Mouse (Mus musculus): ENCODE data around the gene Opn3.

The Opn3 gene

DNA sequence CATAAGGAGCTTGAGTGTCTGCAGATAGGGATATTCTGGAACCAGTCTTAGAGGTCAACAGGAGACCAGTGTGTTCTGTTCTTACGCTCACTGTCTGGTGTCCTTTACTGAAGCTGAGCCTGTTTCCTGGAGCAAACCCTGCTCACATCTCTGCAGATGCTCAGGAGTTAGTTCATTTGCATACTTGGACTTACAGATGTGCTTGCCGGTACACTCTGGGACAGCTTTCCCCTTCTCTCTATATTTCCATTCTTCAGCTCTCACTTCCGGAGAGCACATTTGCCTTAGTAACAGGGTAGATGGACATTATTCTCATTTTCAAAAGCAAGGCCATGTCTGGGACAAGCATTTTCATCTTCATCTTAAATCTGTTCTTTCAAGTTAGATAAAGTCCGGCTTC, 44.0 kb downstream of the Opn3 start:
- no peak for DNase-seq (ENCODE audit: low read depth, low spot score)

DNA sequence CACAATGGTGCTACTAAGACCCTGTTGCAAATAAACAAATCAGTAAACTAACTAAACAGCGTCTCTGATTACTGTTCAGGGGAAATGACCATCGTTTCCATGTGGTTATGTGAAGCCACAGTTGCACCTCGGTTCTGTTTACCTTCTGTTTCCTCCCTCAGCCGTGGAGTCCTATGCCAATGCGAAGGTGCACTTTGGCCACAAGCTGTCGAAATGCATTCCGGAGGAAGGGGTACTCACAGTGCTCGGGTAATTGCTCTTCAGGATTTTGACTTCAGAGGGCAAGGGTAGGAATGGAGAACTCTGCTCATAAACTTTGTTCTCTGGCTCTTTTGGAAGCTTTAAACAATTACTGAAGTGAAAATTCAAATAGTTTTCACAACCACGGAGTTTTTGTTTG, 45.6 kb downstream of the Opn3 start:
- DNase-seq (ENCODE audit: low read depth, low spot score): no peak

DNA sequence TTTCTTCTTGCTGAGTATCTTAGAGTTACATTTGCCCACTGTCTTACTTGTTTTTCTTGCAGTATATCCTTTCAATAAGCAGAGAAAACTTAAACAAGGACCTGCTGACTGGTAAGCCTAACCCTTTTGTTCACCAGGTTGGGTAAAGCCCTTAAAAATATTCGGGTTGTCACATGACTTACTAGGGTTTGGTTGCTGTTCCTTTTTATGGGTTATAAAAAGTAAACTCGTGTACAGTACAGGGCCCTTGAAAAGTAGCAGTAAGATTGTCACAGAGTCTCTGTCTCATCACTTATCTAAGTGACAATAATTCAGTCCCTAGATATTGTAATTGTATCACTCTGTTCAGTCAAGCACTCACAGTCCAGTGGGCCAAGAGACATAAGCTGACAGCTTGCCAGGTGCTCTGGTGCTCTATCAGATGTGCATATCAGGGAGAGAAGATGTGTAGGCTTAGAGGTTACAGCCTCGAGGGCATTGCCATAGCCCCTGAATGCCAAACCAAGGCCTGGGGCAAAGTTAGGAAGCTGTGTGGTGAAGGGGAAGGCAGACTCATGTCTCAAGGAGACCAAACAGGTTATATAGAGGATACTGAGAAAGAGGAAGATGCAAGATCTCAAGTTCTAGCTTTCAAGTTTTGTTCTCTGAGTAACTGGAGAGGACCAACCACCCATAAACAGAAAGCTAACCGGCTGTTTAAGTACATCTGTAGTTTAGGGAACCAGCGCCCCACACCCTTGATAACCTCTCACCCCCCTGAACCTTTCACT, 48.9 kb downstream of the Opn3 start:
- DNase-seq (ENCODE audit: low read depth, low spot score): no peak

DNA sequence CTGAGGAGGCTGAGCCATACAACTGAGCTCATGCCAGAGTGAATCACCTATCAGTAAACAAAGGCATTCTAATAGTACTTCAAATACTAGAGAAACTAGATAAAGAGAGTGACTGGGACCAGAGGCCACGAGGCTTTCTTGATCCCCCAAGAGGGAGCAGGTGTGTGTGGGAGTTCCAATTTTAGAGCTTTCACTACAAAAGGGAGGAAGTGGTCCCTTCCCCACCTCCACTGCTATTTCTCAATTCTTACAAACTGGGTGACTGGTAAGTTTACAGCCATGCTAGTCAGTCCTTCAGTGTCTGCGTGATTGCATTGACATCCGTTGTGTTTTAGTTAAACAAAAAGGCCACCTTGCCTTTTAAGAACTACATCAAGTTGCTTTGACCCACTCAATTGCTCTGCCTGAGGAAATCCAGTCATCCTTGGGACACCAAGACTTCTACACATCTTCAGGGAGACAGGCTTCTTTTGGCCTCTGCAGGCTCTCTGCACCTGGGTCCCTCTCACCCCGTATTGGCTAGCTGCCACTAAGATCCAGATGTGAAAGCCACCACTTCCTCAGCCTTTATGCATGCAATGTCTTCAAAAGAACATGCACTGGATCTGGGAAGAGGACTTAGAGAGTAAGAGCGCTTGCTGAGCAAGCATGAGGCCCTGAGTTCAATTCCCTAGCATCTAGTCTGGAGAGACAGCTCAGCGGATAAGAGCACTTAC, 52.0 kb downstream of the Opn3 start:
- DNase-seq (ENCODE audit: low read depth, low spot score): no peak

DNA sequence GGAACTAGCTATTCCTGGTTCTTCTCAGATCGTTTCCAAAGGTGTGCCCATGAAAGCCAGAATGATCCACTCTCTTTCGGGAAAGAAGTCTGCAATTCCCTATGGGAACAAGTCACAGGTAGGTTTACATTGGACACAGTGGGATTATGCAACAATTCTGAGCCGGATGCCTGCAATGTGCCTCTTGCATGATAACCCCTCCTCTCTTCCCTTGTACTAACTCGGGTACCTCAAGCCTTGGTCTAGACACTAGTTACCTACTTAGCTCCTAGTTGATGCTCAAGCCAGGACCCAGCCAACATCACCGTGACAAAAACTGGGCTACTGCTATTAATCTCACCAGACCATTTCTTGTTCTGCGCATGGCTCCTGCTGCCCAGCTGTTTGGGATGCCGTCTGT, 53.5 kb downstream of the Opn3 start:
- no peak for DNase-seq (ENCODE audit: low read depth, low spot score)

DNA sequence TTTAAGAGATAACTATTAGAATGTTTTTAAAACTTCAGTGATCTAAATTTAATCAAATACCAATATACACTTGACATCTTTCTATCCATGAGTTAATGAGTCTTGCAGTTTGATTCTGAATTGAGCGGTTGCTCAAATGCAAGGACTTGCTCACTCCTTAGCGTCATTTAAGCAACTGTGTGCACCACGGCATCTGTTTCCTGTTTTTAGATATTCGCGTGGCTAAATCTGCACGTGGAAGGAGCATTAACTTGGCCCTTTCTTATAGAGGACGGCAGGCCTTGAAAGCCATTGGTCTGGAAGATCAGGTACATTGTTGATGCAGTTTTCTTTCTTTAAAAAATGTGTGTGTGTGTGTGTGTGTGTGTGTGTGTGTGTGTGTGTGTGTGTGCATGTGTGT, 54.9 kb downstream of the Opn3 start:
- no peak for DNase-seq (ENCODE audit: low read depth, low spot score)

DNA sequence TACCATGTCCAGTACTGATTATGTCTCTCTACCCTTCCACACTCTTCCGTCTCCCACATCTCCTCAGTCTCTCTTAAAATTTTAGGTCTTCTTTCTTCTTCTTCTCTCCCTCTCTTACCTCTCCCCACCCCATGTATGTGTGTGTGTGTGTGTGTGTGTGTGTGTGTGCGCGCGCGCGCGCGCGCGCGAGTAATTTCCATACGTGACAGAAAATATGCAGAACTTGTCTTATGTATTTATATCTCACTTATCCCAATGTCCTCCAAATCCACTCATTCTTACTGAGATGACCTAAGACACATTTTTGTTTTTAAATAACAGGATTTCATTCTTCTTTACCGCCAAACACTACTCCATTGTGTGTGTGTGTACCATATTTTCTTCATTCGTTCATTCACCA, 60.1 kb downstream of the Opn3 start:
- DNase-seq (ENCODE audit: low read depth, low spot score): no peak

DNA sequence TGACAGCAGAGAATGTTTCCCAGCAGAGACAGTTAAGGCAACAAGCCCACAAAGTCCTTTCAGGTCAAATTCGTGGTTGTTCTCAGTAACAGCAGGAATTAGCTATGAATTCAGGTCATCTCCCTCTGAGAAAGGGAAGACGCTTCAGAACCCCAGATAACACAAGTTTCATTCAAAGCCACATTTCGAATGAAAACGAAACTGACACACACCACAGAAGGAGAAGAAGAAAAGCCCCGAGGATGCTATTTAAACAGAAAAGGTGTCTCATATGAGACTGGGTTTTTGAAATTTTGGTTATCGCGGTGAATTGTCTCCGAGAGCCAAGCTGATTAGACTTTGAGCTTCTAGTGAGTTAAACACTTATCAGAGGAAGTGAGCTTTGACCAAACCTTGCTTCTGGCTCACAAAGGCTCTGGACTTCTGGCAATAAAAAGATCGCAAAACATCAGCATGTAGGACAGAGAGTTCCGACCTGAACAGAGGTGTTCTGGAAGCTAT, 60.8 kb downstream of the Opn3 start:
- DNase-seq (ENCODE audit: low read depth, low spot score): no peak

DNA sequence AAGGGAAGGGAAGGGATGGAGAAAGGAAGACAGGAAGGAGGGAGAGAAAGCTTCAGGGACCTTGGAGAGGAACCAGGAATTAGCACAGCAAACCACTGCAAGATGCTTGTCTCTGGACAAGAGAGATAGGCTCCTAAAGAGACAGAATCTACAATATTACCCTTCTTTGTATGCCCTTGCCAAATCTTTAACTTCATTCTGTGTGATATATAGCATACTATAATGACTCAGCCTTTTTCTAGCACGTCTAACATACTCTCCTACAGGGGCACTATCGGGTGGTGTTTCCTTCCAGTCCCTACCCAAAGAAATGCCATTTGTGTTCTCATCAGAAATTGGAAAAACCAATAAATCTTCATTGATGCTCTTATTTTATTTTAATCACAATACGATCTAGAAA, 61.5 kb downstream of the Opn3 start:
- no peak for DNase-seq (ENCODE audit: low read depth, low spot score)

DNA sequence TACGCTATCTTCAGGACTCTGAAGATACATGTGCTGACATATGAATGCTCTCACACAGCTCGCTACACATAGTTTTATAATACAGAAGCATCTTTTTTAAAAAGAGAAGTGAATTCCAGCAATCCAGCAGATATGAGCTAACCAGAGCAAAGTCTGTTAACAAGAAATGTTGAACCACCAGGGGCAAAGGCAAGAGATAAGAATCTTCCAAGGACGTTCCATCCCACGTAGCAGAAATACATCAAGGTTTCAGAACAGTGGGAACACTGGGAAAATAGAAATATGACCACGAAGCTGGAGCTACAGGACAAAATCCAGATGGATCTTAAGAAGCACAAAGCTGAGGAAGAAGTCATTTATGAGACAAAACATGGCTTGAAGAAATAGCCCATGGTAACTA, 62.2 kb downstream of the Opn3 start:
- no peak for DNase-seq (ENCODE audit: low read depth, low spot score)

DNA sequence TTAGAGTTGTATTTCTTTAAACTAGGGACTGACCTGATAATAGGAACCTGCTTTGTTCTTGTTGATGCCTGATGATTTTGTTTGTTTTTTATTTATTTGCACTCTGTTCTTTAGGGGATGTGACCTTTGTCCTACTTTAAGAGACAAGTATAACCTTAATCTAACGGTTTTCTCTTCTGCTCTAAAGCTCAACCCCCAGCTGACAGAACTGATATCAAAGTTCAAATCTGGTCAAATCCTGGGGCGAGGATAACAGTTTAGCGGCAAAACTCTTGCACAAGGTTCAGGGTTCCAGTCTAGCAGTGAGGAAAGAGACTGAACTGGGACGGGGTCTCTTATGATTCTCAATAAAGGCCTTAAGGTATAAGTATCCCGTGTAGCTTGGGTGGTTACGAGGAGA, 63.3 kb downstream of the Opn3 start:
- DNase-seq (ENCODE audit: low read depth, low spot score): no peak

DNA sequence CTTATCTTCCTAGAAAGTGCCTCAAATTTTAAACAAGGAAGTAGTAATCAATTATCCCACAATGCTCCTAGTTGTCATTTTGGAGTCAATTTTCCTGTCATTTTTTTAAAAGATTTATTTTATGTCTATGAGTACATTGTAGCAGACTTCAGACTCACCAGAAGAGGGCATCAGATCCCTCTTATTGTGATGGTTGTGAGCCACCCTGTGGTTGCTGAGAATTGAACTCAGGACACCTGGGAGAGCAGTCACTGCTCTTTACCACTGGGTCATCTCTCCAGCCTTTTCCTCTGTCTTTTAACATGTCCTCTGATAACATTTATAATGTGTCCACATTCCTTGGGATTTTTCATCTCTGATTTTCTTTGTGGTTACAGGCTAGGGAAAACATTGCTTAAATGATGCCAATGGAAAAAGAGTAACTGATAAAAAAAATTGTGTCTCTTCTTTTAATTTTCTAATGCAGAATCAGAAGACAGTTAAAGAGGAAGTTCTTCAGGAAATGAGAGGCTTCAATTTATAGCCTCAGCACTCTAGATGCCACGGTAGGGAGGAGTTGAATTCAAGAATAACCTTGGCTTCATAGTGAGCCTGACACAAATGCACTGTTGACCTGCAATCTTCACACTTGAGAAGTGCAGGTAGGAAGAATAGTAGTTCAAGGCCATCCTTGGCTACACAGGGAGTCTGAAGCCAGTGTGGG, 66.4 kb downstream of the Opn3 start:
- DNase-seq (ENCODE audit: low read depth, low spot score): peak; percentile 30

DNA sequence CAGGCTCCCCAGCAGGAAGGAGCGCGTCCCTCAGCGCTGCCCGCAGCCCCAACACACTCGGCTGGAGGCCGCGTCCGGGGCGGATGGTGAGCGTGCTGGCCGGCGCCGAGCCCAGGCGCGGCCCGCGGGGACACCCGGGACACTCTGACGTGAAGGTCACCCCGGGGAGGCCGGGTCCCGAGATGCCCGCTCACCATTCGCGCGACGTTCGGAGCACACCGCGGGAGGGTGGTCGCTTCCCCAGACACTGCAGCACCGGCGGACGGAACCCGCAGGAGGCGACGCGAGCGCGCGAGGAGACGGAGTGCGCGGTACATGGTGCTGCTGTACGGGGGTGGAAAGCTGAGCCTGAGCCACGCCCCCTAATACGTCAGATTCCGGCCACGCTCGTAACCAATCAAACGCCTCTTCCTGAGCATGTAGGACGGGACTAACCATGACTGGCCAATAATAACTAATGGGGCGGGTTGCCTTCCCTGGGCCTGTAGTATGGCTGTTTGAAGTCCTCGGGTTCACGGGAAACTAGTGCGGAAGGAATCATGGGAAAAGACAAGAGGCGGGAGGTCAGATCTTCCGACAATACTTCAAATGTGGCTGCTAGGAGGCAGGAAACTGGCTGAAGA, 67.2 kb downstream of the Opn3 start, which contains the start of gene Fh1:
Fh1 (minus strand) TSS at position 379 of the 623 bp plus-strand sequence.
- peak; percentile 98 for DNase-seq (ENCODE audit: low read depth, low spot score)

DNA sequence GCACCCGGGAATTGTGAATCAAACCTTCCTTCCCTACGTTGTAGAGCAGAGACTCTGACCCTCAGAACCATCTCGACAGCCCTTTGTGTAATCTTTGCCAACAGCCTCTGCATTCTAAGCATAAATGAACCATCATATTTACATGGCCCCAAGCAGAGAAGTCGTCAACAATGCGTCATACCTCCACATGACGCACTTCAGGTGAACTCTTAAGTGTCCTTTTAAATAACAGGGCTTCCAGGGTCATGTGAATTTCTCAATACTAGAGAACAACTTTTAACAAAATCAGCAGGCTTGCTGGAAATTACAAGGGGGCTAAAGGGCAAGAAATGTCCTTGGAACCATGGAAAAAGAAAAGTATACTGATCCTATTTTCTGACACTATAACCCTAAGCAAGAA, 68.9 kb downstream of the Opn3 start:
- no peak for DNase-seq (ENCODE audit: low read depth, low spot score)

DNA sequence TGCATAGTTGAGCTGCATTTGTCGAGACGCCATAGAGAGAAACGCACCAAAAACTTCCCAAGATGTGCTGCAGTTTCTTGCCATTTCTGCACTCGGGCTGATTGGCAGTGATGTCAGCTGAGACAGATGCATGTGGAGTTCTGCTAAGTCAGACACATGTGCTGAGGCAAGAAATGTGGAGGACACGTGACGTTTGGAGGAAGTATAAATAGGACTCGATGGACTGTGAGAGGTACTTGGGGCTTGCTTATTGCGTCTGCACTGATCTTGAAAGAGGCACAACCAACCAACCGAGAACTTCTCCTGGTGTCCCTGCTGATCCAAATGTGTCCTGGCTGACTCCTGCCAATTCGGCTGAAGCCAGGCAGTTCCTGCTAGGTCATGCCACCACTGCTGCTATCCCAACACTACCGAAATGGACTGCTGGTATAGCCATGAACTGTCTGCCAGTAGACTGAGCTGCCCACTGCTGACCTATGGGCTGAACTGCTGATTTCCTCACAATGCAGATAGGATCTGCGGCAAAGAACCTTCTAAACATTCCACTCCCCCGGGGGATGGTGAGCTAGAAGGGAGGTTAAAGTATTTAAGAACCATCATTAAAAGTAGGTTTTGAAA, 72.7 kb downstream of the Opn3 start, which contains the start of gene Kmo:
Kmo (plus strand) TSS at position 568 of the 618 bp plus-strand sequence.
- DNase-seq (ENCODE audit: low read depth, low spot score): no peak

DNA sequence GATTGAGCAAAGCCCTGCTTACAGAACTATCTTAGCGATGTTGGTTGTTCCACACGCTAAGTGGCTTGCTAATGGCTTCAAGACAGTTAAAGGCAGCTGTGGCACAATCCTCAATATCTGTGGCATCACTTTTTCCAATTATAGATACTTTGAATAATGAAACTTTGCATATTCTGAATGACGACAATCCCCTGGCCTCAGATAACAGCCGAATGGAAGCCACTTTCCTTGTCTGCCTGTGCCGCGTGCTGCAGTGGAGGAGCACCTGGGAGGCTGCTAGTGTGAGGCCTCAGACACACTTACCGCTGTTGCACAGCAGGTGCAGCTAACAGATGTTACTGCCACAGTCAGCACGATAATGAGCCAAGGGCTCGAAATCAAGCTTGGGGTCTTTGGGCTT, 77.6 kb downstream of the Opn3 start:
- no peak for DNase-seq (ENCODE audit: low read depth, low spot score)

All from mesoderm, embryonic 11.5 days (tissue).